Mouse (Mus musculus) CD4-positive, CD25-positive, alpha-beta regulatory T cell, adult 4 months (primary cell): ENCODE measurements around the gene Gast. TPM values are rescaled to one million over a fixed set of nuclear protein-coding genes. Genes with fewer than 3 reads are reported as not detected.
"Not testable (repeated sequence)": the region's sequence is repeated elsewhere in the genome, so short reads cannot be mapped to it uniquely, and the experiment has no call there.

Experiments used
- ATAC-seq: one replicate; pipeline ENCODE4 v1.8.0; 2017
- polyA plus RNA-seq, 2 experiments: library from polyadenylated mRNA; unstranded; fragments of 100-300 nt; shearing (Covaris generic); gene quantifications; one replicate each; pipeline ENCODE4 v1.2.1; 2017

Gast gene
- polyA plus RNA-seq, 2 experiments from 2014 or later: not detected

GRCm38 (mm10) chr11:100320701-100321410, 13.4 kb upstream of the Gast start:
- ATAC-seq: not testable (repeated sequence)

- not testable (repeated sequence) for ATAC-seq
Measured at GRCm38 (mm10) chr11:100321479-100322305, 12.5 kb upstream of the Gast start.

GRCm38 (mm10) chr11:100322591-100323258, 11.5 kb upstream of the Gast start:
- no peak for ATAC-seq

GRCm38 (mm10) chr11:100323578-100323977, 10.6 kb upstream of the Gast start:
- ATAC-seq: peak; percentile 18

- no peak for ATAC-seq
Measured at GRCm38 (mm10) chr11:100325062-100325629, 9.1 kb upstream of the Gast start.

GRCm38 (mm10) chr11:100327316-100327715, 6.9 kb upstream of the Gast start:
- no peak for ATAC-seq

GRCm38 (mm10) chr11:100327761-100328160, 6.4 kb upstream of the Gast start:
- no peak for ATAC-seq

- no peak for ATAC-seq
Measured at GRCm38 (mm10) chr11:100330235-100330634, 4.0 kb upstream of the Gast start.

GRCm38 (mm10) chr11:100330816-100331375, 3.3 kb upstream of the Gast start:
- ATAC-seq: not testable (repeated sequence)

- ATAC-seq: no peak
Measured at GRCm38 (mm10) chr11:100332766-100333515, 1.3 kb upstream of the Gast start.

GRCm38 (mm10) chr11:100335731-100336130, 1.5 kb downstream of the Gast start:
- ATAC-seq: no peak

GRCm38 (mm10) chr11:100344269-100344668, 10.1 kb downstream of the Gast start:
- ATAC-seq: no peak

GRCm38 (mm10) chr11:100352076-100352857, 18.1 kb downstream of the Gast start:
- ATAC-seq: no peak

GRCm38 (mm10) chr11:100355151-100355951, 21.1 kb downstream of the Gast start:
- peak; percentile 86 for ATAC-seq

GRCm38 (mm10) chr11:100355972-100356818, 22.0 kb downstream of the Gast start, which contains the start of gene Hap1:
TSS of gene Hap1 (minus strand) at chr11:100356128.
- peak; percentile 43 for ATAC-seq

GRCm38 (mm10) chr11:100356819-100357211, 22.6 kb downstream of the Gast start:
- ATAC-seq: no peak

GRCm38 (mm10) chr11:100357408-100357807, 23.2 kb downstream of the Gast start:
- ATAC-seq: no peak

- ATAC-seq: no peak
Measured at GRCm38 (mm10) chr11:100360175-100360574, 26.0 kb downstream of the Gast start.

GRCm38 (mm10) chr11:100361059-100361458, 26.9 kb downstream of the Gast start:
- ATAC-seq: not testable (repeated sequence)
